Mouse (Mus musculus): ENCODE results near the gene Cd27.

DNA sequence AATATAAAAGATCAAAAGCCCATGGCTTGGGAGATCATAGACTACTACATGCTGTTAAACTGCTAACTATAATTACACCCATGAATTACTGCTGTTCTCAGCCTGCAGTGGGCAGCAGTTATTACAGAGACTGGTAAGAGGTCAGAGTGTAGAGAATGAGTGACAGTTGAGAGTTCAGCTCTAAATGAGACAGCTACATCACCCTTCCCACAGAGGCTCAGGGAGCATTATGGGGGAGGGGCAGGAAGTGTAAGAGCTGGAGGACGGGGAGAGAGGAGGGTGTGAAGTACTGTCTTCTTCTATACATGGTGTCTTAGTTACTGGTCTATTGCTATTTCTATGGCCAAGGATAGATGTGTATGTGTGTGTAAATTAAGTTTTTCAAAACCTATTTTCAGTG, 7.7 kb upstream of the Cd27 start:
- TF ChIP-seq CTCF (conservative IDR thresholded peaks at IDR 0.05; ENCODE audit: low read length) = no peak
- no peak for TF ChIP-seq NANOG (IDR thresholded peaks at IDR 0.05; ENCODE audit: borderline replicate concordance, low read length)
